In the genomic region with DNA sequence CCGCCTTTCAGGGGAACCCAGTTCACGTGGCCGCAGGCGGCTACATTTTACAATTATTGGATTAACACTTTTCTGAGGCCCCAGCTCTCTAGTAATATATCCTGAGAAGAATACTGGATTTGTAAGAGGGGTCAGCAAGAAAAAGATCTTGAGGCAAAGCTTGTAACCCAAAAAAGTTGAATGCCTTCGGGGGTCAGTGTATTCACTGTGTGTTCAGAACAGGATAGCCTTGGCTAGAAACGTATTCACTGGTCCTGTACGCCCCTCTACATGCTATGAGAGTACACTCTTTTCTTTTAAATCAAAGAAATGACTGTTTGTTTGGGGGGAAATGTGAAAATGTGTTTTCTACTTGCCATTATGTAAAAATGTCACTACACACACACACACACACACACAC, we compare ENCODE assay signal across 18 mouse cellular contexts.
"Had no signal": no experiment of that assay in that cellular context is flagged by ENCODE, and none has a peak within 500 bp of the region (broad histone marks: within the 10 kb centered on the region; RNA-seq: fewer than 3 reads in every experiment).

No protein-coding gene starts in this region.

- H3K4me2 ChIP-seq: liver, embryonic 12.5 days; lung, embryonic 14.5 days; midbrain, embryonic 12.5 days; neural tube, embryonic 13.5 days; neural tube, embryonic 15.5 days had no signal

- H3K9me3 ChIP-seq: liver, embryonic 12.5 days; midbrain, embryonic 12.5 days; neural tube, embryonic 13.5 days; neural tube, embryonic 15.5 days had no signal

- DNase-seq: lung, adult 18-20 months; lung, embryonic 14.5 days; lung, postnatal 10 days; lung, postnatal 4 days; retina, postnatal 1 day; right cerebral cortex, adult 18-20 months; right cerebral cortex, postnatal 25 days; right cerebral cortex, postnatal 4 days; spleen, adult 18-20 months; thymus, adult 18-20 months; thymus, postnatal 14 days; thymus, postnatal 36 days had no signal

- H3K4me1 ChIP-seq: liver, embryonic 12.5 days; midbrain, embryonic 12.5 days; neural tube, embryonic 13.5 days; neural tube, embryonic 15.5 days had no signal

- H3K36me3 ChIP-seq: liver, embryonic 12.5 days; midbrain, embryonic 12.5 days; neural tube, embryonic 13.5 days; neural tube, embryonic 15.5 days had no signal

- H3K9ac ChIP-seq: liver, embryonic 12.5 days; liver, embryonic 14.5 days; lung, embryonic 14.5 days; midbrain, embryonic 12.5 days; neural tube, embryonic 13.5 days; neural tube, embryonic 15.5 days had no signal

- H3K27ac ChIP-seq: liver, embryonic 12.5 days; liver, embryonic 14.5 days; midbrain, embryonic 12.5 days; neural tube, embryonic 13.5 days; neural tube, embryonic 15.5 days had no signal

- ATAC-seq: liver, embryonic 12.5 days had no signal

- H3K27me3 ChIP-seq: liver, embryonic 12.5 days; midbrain, embryonic 12.5 days; neural tube, embryonic 13.5 days; neural tube, embryonic 15.5 days had no signal

- H3K4me3 ChIP-seq: liver, embryonic 12.5 days; midbrain, embryonic 12.5 days; myocyte; neural tube, embryonic 13.5 days; neural tube, embryonic 15.5 days had no signal
